Mouse (Mus musculus) hindbrain, embryonic 12.5 days (tissue): ENCODE data around the gene Ubl5. TPM values are rescaled to one million over a fixed set of nuclear protein-coding genes. Genes with fewer than 3 reads are reported as not detected.

Source experiments
- ATAC-seq: fragments of 200-750 bp; cut with Nextera tagmentation; 2 replicates; pipeline ENCODE4 v1.8.0; 2017; ENCODE audit warnings: moderate TSS enrichment; ENCODE audit not compliant: low FRiP score
- H3K27ac ChIP-seq: fragments of 300-500 bp; sonication (generic); 2 replicates; pipeline ENCODE4 v1.5.1; 2016; ENCODE audit warnings: mild to moderate bottlenecking
- H3K27me3 ChIP-seq: fragments of 300-500 bp; sonication (generic); 2 replicates; pipeline ENCODE4 v1.6.1; 2016; ENCODE audit warnings: mild to moderate bottlenecking
- H3K36me3 ChIP-seq: fragments of 300-500 bp; sonication (generic); 2 replicates; pipeline ENCODE4 v1.6.1; 2016; ENCODE audit warnings: mild to moderate bottlenecking
- H3K4me1 ChIP-seq: fragments of 300-500 bp; sonication (generic); 2 replicates; pipeline ENCODE4 v1.6.1; 2016
- H3K4me2 ChIP-seq: fragments of 300-500 bp; sonication (generic); replicated peaks from 2 replicates; pipeline ENCODE4 v1.6.1; 2016; ENCODE audit warnings: mild to moderate bottlenecking
- H3K4me3 ChIP-seq: fragments of 300-500 bp; sonication (generic); 2 replicates; pipeline ENCODE4 v1.5.1; 2016; ENCODE audit warnings: mild to moderate bottlenecking
- H3K9ac ChIP-seq: fragments of 300-500 bp; sonication (generic); 2 replicates; pipeline ENCODE4 v1.6.1; 2016; ENCODE audit warnings: mild to moderate bottlenecking, moderate library complexity
- H3K9me3 ChIP-seq: fragments of 300-500 bp; sonication (generic); replicated peaks from 2 replicates; pipeline ENCODE4 v1.6.1; 2016; ENCODE audit warnings: mild to moderate bottlenecking
- WGBS: fragments of 180-500 bp; shearing (Covaris S2); methylation state at CpG from one replicate; pipeline ENCODE4 v1.1.7; 2016; 5-methylcytosine and 5-hydroxymethylcytosine counted together
- polyA plus RNA-seq: library from polyadenylated mRNA; unstranded; fragments of >200 nt; fragmentation: Nextera tagmentation; extraction: Ambion mirVana; gene quantifications from 2 replicates; pipeline ENCODE4 v1.2.1, GENCODE M21; 2016

The Ubl5 gene
- polyA plus RNA-seq, 1 experiment from 2014 or later: 471 TPM

GRCm38 (mm10) chr9:20663956-20664355 lies 21.3 kb downstream of the Ubl5 start:
- peak overlapping the region; percentile 68 for H3K27ac ChIP-seq
- no peak overlapping the region for H3K4me3 ChIP-seq
- H3K9me3 ChIP-seq: no peaks in the 10 kb centered on the region
- 0 out of 2 replicates have a peak overlapping the region, but pooled peaks have one; percentile 6 for H3K9ac ChIP-seq
- H3K4me1 ChIP-seq: peaks cover 50% of the 10 kb centered on the region
- WGBS: 81% methylated on average over 2 of the region's 2 CpGs
- ATAC-seq: peak; percentile 16
- no peaks in the 10 kb centered on the region for H3K27me3 ChIP-seq
- H3K36me3 ChIP-seq: peaks cover 54% of the 10 kb centered on the region
- 0 out of 2 replicates have a peak overlapping the region, but pooled peaks have one; percentile 4 for H3K4me2 ChIP-seq

GRCm38 (mm10) chr9:20664366-20664765 lies 21.7 kb downstream of the Ubl5 start:
- H3K9ac ChIP-seq: no peak overlapping the region
- H3K4me2 ChIP-seq: no peak overlapping the region
- peaks cover 50% of the 10 kb centered on the region for H3K4me1 ChIP-seq

GRCm38 (mm10) chr9:20664982-20665637 lies 22.4 kb downstream of the Ubl5 start:
- no peaks in the 10 kb centered on the region for H3K27me3 ChIP-seq
- peaks cover 50% of the 10 kb centered on the region for H3K4me1 ChIP-seq
- H3K36me3 ChIP-seq: peaks cover 43% of the 10 kb centered on the region
- peak overlapping the region; percentile 68 for H3K27ac ChIP-seq
- 75% methylated on average over 5 of the region's 5 CpGs for WGBS
- no peaks in the 10 kb centered on the region for H3K9me3 ChIP-seq
- no peak overlapping the region for H3K9ac ChIP-seq
- H3K4me2 ChIP-seq: no peak overlapping the region
- H3K4me3 ChIP-seq: no peak overlapping the region
- no peak for ATAC-seq

More at GRCm38 (mm10) chr9:20664366-20664765, 21.7 kb downstream of the Ubl5 start:
- peaks cover 50% of the 10 kb centered on the region for H3K36me3 ChIP-seq
- H3K27ac ChIP-seq: peak overlapping the region; percentile 68
- no peak overlapping the region for H3K4me3 ChIP-seq
- no peaks in the 10 kb centered on the region for H3K27me3 ChIP-seq
- peak; percentile 35 for ATAC-seq
- no peaks in the 10 kb centered on the region for H3K9me3 ChIP-seq
- 60% methylated on average over 2 of the region's 2 CpGs for WGBS

GRCm38 (mm10) chr9:20665925-20666324 lies 23.2 kb downstream of the Ubl5 start:
- no peak overlapping the region for H3K9ac ChIP-seq
- H3K4me3 ChIP-seq: no peak overlapping the region
- peaks cover 50% of the 10 kb centered on the region for H3K4me1 ChIP-seq
- no peak overlapping the region for H3K4me2 ChIP-seq
- peak; percentile 32 for ATAC-seq
- peaks cover 36% of the 10 kb centered on the region for H3K36me3 ChIP-seq
- peak overlapping the region; percentile 68 for H3K27ac ChIP-seq
- H3K9me3 ChIP-seq: no peaks in the 10 kb centered on the region
- WGBS: 23% methylated on average over 8 of the region's 8 CpGs
- H3K27me3 ChIP-seq: no peaks in the 10 kb centered on the region

- ATAC-seq: no peak
- Histone ChIP-seq H3K27ac (peak overlapping the region; percentile 68), H3K4me2 (no peak overlapping the region), H3K4me1 (peaks cover 50% of the 10 kb centered on the region), H3K9ac (no peak overlapping the region), H3K36me3 (peaks cover 32% of the 10 kb centered on the region), H3K9me3 (no peaks in the 10 kb centered on the region), H3K27me3 (no peaks in the 10 kb centered on the region), H3K4me3 (no peak overlapping the region)
- 12% methylated on average over 7 of the region's 7 CpGs for WGBS
These were observed 23.9 kb downstream of the Ubl5 start for GRCm38 (mm10) chr9:20666510-20667034.

GRCm38 (mm10) chr9:20668065-20668464 lies 25.4 kb downstream of the Ubl5 start:
- Histone ChIP-seq H3K4me1 (peaks cover 40% of the 10 kb centered on the region), H3K9ac (no peak overlapping the region), H3K27ac (no peak overlapping the region), H3K27me3 (no peaks in the 10 kb centered on the region), H3K9me3 (no peaks in the 10 kb centered on the region), H3K4me3 (no peak overlapping the region), H3K36me3 (peaks cover 19% of the 10 kb centered on the region), H3K4me2 (no peak overlapping the region)
- 96% methylated on average over 22 of the region's 22 CpGs for WGBS
- ATAC-seq: no peak

GRCm38 (mm10) chr9:20672047-20672446 lies 29.4 kb downstream of the Ubl5 start:
- 90% methylated on average over 16 of the region's 16 CpGs for WGBS

GRCm38 (mm10) chr9:20677892-20678291 lies 35.2 kb downstream of the Ubl5 start:
- Histone ChIP-seq H3K4me1 (no peaks in the 10 kb centered on the region), H3K9me3 (no peaks in the 10 kb centered on the region), H3K9ac (no peak overlapping the region), H3K27ac (no peak overlapping the region), H3K27me3 (no peaks in the 10 kb centered on the region), H3K36me3 (no peaks in the 10 kb centered on the region), H3K4me3 (no peak overlapping the region), H3K4me2 (no peak overlapping the region)
- ATAC-seq: no peak
- 91% methylated on average over 12 of the region's 12 CpGs for WGBS

More at GRCm38 (mm10) chr9:20672047-20672446, 29.4 kb downstream of the Ubl5 start:
- no peak overlapping the region for H3K4me3 ChIP-seq
- H3K27me3 ChIP-seq: no peaks in the 10 kb centered on the region
- no peak for ATAC-seq
- H3K27ac ChIP-seq: no peak overlapping the region
- H3K9me3 ChIP-seq: no peaks in the 10 kb centered on the region
- H3K4me1 ChIP-seq: peaks cover under 1% of the 10 kb centered on the region; the same call in 1 of the 2 replicates
- 0 out of 2 replicates have a peak, but pooled peaks cover 3% of the 10 kb centered on the region for H3K36me3 ChIP-seq
- no peak overlapping the region for H3K9ac ChIP-seq
- H3K4me2 ChIP-seq: no peak overlapping the region

GRCm38 (mm10) chr9:20680378-20680958 lies 37.8 kb downstream of the Ubl5 start:
- no peaks in the 10 kb centered on the region for H3K9me3 ChIP-seq
- ATAC-seq: no peak
- H3K4me3 ChIP-seq: no peak overlapping the region
- H3K4me2 ChIP-seq: no peak overlapping the region
- no peaks in the 10 kb centered on the region for H3K4me1 ChIP-seq
- no peak overlapping the region for H3K9ac ChIP-seq
- H3K36me3 ChIP-seq: no peaks in the 10 kb centered on the region
- WGBS: 68% methylated on average over 9 of the region's 9 CpGs
- H3K27ac ChIP-seq: peak overlapping the region; percentile 71
- no peaks in the 10 kb centered on the region for H3K27me3 ChIP-seq

GRCm38 (mm10) chr9:20681546-20682388 lies 39.1 kb downstream of the Ubl5 start:
- Histone ChIP-seq H3K27ac (peak overlapping the region; percentile 60; the same call in 1 of the 2 replicates), H3K4me2 (no peak overlapping the region), H3K27me3 (no peaks in the 10 kb centered on the region), H3K4me1 (no peaks in the 10 kb centered on the region), H3K36me3 (no peaks in the 10 kb centered on the region), H3K9ac (no peak overlapping the region), H3K4me3 (no peak overlapping the region), H3K9me3 (no peaks in the 10 kb centered on the region)
- peak; percentile 77 for ATAC-seq
- WGBS: 50% methylated on average over 7 of the region's 7 CpGs

GRCm38 (mm10) chr9:20682389-20682722 lies 39.7 kb downstream of the Ubl5 start:
- Histone ChIP-seq H3K4me2 (no peak overlapping the region), H3K9ac (no peak overlapping the region), H3K27me3 (no peaks in the 10 kb centered on the region), H3K36me3 (no peaks in the 10 kb centered on the region), H3K4me1 (no peaks in the 10 kb centered on the region), H3K27ac (peak overlapping the region; percentile 60; the same call in 1 of the 2 replicates), H3K9me3 (no peaks in the 10 kb centered on the region), H3K4me3 (no peak overlapping the region)
- ATAC-seq: no peak
- 62% methylated on average over 2 of the region's 2 CpGs for WGBS
